Mouse (Mus musculus): ENCODE measurements at regions not wholly inside any gene's neighbourhood (a gene's known extent, or its start where the extent isn't known, plus 50 kb on each side); places are given as distances from the start of the nearest gene placed in this dataset.

- no peak for DNase-seq (ENCODE audit: low spot score)
- intact Hi-C loops (cut with DNase I): no loop called here
These were observed 165.9 kb upstream of the Marcks start for GRCm38 (mm10) chr10:37304656-37305055.

- intact Hi-C loops (cut with DNase I): no loop called here
- DNase-seq (ENCODE audit: low spot score): no peak
These were observed 161.6 kb upstream of the Marcks start for GRCm38 (mm10) chr10:37300181-37300889.

GRCm38 (mm10) chr10:37298689-37299421 lies 160.1 kb upstream of the Marcks start:
- no peak for DNase-seq (ENCODE audit: low spot score)
- intact Hi-C loops (cut with DNase I): no loop called here

- no peak for DNase-seq (ENCODE audit: low spot score)
- intact Hi-C loops (cut with DNase I): no loop called here
These were observed 155.5 kb upstream of the Marcks start for GRCm38 (mm10) chr10:37294231-37294630.

- intact Hi-C loops (cut with DNase I): no loop called here
- no peak for DNase-seq (ENCODE audit: low spot score)
These were observed 154.6 kb upstream of the Marcks start for GRCm38 (mm10) chr10:37293292-37293691.

GRCm38 (mm10) chr10:37291639-37292495 lies 153.1 kb upstream of the Marcks start:
- no peak for DNase-seq (ENCODE audit: low spot score)
- intact Hi-C loops (cut with DNase I): no loop called here

GRCm38 (mm10) chr10:37289964-37290704 lies 151.4 kb upstream of the Marcks start:
- intact Hi-C loops (cut with DNase I): no loop called here
- no peak for DNase-seq (ENCODE audit: low spot score)

GRCm38 (mm10) chr10:37286305-37286704 lies 147.6 kb upstream of the Marcks start:
- intact Hi-C loops (cut with DNase I): no loop called here
- no peak for DNase-seq (ENCODE audit: low spot score)

GRCm38 (mm10) chr10:37282951-37283350 lies 144.2 kb upstream of the Marcks start:
- intact Hi-C loops (cut with DNase I): no loop called here
- DNase-seq (ENCODE audit: low spot score): no peak

GRCm38 (mm10) chr10:37280823-37281222 lies 142.1 kb upstream of the Marcks start:
- DNase-seq (ENCODE audit: low spot score): no peak
- intact Hi-C loops (cut with DNase I): no loop called here

GRCm38 (mm10) chr10:37280150-37280820 lies 141.6 kb upstream of the Marcks start:
- intact Hi-C loops (cut with DNase I): no loop called here
- no peak for DNase-seq (ENCODE audit: low spot score)

GRCm38 (mm10) chr10:37279316-37279715 lies 140.6 kb upstream of the Marcks start:
- no peak for DNase-seq (ENCODE audit: low spot score)
- intact Hi-C loops (cut with DNase I): no loop called here

GRCm38 (mm10) chr10:37275857-37276256 lies 137.1 kb upstream of the Marcks start:
- DNase-seq (ENCODE audit: low spot score): no peak
- intact Hi-C loops (cut with DNase I): no loop called here

GRCm38 (mm10) chr10:37275271-37275670 lies 136.6 kb upstream of the Marcks start:
- no peak for DNase-seq (ENCODE audit: low spot score)
- intact Hi-C loops (cut with DNase I): no loop called here

GRCm38 (mm10) chr10:37271967-37272366 lies 133.2 kb upstream of the Marcks start:
- DNase-seq (ENCODE audit: low spot score): no peak
- intact Hi-C loops (cut with DNase I): no loop called here

GRCm38 (mm10) chr10:37270236-37271000 lies 131.7 kb upstream of the Marcks start:
- intact Hi-C loops (cut with DNase I): no loop called here
- no peak for DNase-seq (ENCODE audit: low spot score)

GRCm38 (mm10) chr10:37266909-37267308 lies 128.2 kb upstream of the Marcks start:
- DNase-seq (ENCODE audit: low spot score): no peak
- intact Hi-C loops (cut with DNase I): no loop called here

GRCm38 (mm10) chr10:37260791-37261488 lies 122.2 kb upstream of the Marcks start:
- DNase-seq (ENCODE audit: low spot score): peak; percentile 7
- intact Hi-C loops (cut with DNase I): no loop called here
